Mouse (Mus musculus) heart, postnatal 0 days (tissue): ENCODE results near the gene Krtap5-1. TPM values are rescaled to one million over a fixed set of nuclear protein-coding genes. Genes with fewer than 3 reads are reported as not detected.
"Not testable (repeated sequence)": the region's sequence is repeated elsewhere in the genome, so short reads cannot be mapped to it uniquely, and the experiment has no call there.

Experiments
- ATAC-seq: fragments of 200-750 bp; cut with Nextera tagmentation; 2 replicates; pipeline ENCODE4 v1.8.0; 2017; ENCODE audit warnings: low read depth, moderate number of reproducible peaks, moderate library complexity; ENCODE audit not compliant: insufficient read depth
- DNase-seq: peaks from one replicate; pipeline ENCODE4 v3.0.0-alpha.2; 2016; ENCODE audit warnings: low spot score
- H3K27ac ChIP-seq: fragments of 300-500 bp; sonication (generic); 2 replicates; pipeline ENCODE4 v1.5.1; 2014; ENCODE audit warnings: low read depth, mild to moderate bottlenecking
- H3K27me3 ChIP-seq: fragments of 300-500 bp; sonication (generic); 2 replicates; pipeline ENCODE4 v1.6.1; 2014; ENCODE audit warnings: low read length, mixed read lengths; ENCODE audit not compliant: control insufficient read depth, insufficient read depth
- H3K36me3 ChIP-seq: fragments of 300-500 bp; sonication (generic); replicated peaks from 2 replicates; pipeline ENCODE4 v1.6.1; 2014; ENCODE audit warnings: low read length, mixed read lengths; ENCODE audit not compliant: control insufficient read depth, insufficient read depth
- H3K4me1 ChIP-seq: fragments of 300-500 bp; sonication (generic); 2 replicates; pipeline ENCODE4 v1.6.1; 2014; ENCODE audit warnings: antibody characterized with exemption; ENCODE audit not compliant: control insufficient read depth, insufficient read depth
- H3K4me2 ChIP-seq: fragments of 300-500 bp; sonication (generic); 2 replicates; pipeline ENCODE4 v1.6.1; 2014; ENCODE audit warnings: low read depth, mild to moderate bottlenecking, low read length, moderate library complexity
- H3K4me3 ChIP-seq: fragments of 300-500 bp; sonication (generic); 2 replicates; pipeline ENCODE4 v1.5.1; 2014; ENCODE audit warnings: low read depth, low read length
- H3K9ac ChIP-seq: fragments of 300-500 bp; sonication (generic); replicated peaks from 2 replicates; pipeline ENCODE4 v1.6.1; 2014; ENCODE audit warnings: low read depth, low read length, mixed read lengths
- H3K9me3 ChIP-seq: fragments of 300-500 bp; sonication (generic); replicated peaks from 2 replicates; pipeline ENCODE4 v1.6.1; 2016; ENCODE audit warnings: low read length; ENCODE audit not compliant: control insufficient read depth
- CTCF ChIP-seq: IDR thresholded peaks from 2 replicates; pipeline ENCODE4 v1.5.1; 2016; ENCODE audit warnings: antibody characterized with exemption, control low read depth, low read depth
- EP300 ChIP-seq: IDR thresholded peaks from 2 replicates; pipeline ENCODE4 v1.6.1; 2016; ENCODE audit warnings: antibody characterized with exemption, low read depth
- WGBS: fragments of 180-500 bp; shearing (Covaris S2); extraction: QIAGEN DNeasy Blood & Tissue Kit; methylation state at CpG from one replicate; pipeline ENCODE4 v1.1.7; 2014; 5-methylcytosine and 5-hydroxymethylcytosine counted together
- polyA plus RNA-seq: library from polyadenylated mRNA; unstranded; fragments of >200 nt; fragmentation: Nextera tagmentation; extraction: Ambion mirVana; gene quantifications from 2 replicates; pipeline ENCODE4 v1.2.1, GENCODE M21; 2015
- total RNA-seq: library from RNA; depleted of rRNA; stranded (reverse); fragments of >200 nt; gene quantifications from 2 replicates; pipeline ENCODE4 v1.2.3, GENCODE M21; 2014; ENCODE audit warnings: low replicate concordance

Krtap5-1 gene
- total and polyA plus RNA-seq, 2 experiments from 2014 or later, result not detected

DNA sequence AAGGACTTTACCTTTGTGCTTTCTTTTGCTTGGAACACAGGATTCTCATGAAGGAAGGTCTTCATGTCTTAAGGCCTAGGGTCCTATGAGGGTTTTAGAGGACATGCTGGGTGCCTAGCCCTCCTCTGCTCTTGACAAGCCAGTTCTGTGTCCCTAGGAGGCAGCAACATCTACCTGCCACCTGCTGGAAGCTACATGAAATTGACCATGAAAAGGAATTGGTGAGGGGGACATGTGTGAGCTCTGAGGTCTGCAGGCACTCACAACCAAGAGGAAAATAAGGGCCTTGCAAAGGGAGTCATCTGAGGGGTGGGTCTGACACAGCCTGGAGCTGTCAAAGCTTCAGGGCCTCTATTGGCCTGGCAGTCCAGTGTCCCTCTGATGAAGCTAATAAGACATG, 1.5 kb downstream of the Krtap5-1 start:
- ATAC-seq (no peak), DNase-seq (no peak)
- Histone ChIP-seq H3K4me2 (no peak overlapping the region), H3K9me3 (no peaks in the 10 kb centered on the region), H3K4me1 (0 out of 2 replicates have a peak, but pooled peaks cover 11% of the 10 kb centered on the region), H3K36me3 (no peaks in the 10 kb centered on the region), H3K9ac (no peak overlapping the region), H3K27ac (no peak overlapping the region), H3K27me3 (no peaks in the 10 kb centered on the region), H3K4me3 (no peak overlapping the region)
- TF ChIP-seq CTCF (peak; percentile 23; the same call in 1 of the 2 replicates), EP300 (no peak)

- peak; percentile 14 for DNase-seq
- H3K27me3 ChIP-seq, H3K36me3 ChIP-seq, H3K4me3 ChIP-seq, H3K4me2 ChIP-seq, H3K9me3 ChIP-seq, H3K9ac ChIP-seq, H3K27ac ChIP-seq: not testable (repeated sequence)
- H3K4me1 ChIP-seq, result 0 out of 2 replicates have a peak, but pooled peaks cover 11% of the 10 kb centered on the region
- WGBS, result 2% methylated on average over 2 of the region's 2 CpGs
- peak; percentile 52 for TF ChIP-seq CTCF
- 0 out of 2 replicates have a peak, but pooled peaks have one; percentile 20 for ATAC-seq
Measured at GRCm38 (mm10) chr7:142293851-142294250, 3.1 kb downstream of the Krtap5-1 start.

- H3K27me3 ChIP-seq, H3K27ac ChIP-seq, ATAC-seq, H3K4me3 ChIP-seq, H3K4me2 ChIP-seq, DNase-seq, H3K36me3 ChIP-seq, H3K4me1 ChIP-seq, H3K9me3 ChIP-seq, H3K9ac ChIP-seq: not testable (repeated sequence)
- WGBS, result 57% methylated on average over 9 of the region's 9 CpGs
Measured at GRCm38 (mm10) chr7:142285910-142286612, 10.9 kb downstream of the Krtap5-1 start.

DNA sequence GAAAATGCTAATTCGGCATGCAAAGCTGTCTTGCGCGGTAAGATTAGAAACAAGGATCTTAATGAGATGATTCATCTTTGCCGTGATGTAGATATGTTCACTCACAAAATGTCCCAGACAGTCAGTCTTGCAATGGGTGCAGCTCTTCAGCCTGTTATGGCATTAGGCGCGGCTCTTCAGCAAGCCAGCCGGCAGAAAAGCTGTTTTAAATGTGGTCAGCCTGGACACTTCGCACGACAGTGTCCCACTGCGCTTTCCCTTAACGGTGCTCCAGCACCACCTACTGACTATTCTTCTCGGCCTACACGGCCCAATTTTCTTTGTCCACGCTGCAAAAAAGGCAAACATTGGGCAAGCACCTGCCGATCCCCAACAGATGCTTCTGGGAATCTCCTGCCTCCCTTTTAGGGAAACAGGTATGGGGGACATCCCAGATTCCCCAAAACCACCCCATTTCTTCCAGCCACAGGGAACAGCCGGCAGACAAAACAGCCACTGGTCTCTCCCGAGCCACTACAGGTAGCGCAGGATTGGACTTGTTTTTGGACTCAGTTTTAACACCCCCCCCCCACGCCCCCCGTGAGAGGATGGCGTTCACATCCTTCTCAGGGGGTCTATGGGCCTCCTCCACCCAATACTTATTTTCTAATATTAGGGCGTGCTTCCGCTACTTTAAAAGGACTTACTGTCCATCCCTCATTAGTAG, 11.6 kb downstream of the Krtap5-1 start:
- Histone ChIP-seq H3K4me3 (peak overlapping the region; percentile 68), H3K27ac (peak overlapping the region; percentile 90), H3K4me2 (peak overlapping the region; percentile 96), H3K4me1 (no peaks in the 10 kb centered on the region), H3K9ac (0 out of 2 replicates have a peak overlapping the region, but pooled peaks have one; percentile 74), H3K27me3 (no peaks in the 10 kb centered on the region), H3K9me3 (no peaks in the 10 kb centered on the region), H3K36me3 (no peaks in the 10 kb centered on the region)
- TF ChIP-seq EP300 (no peak), CTCF (peak; percentile 57)
- WGBS, result 23% methylated on average over 23 of the region's 23 CpGs
- ATAC-seq (peak; percentile 77), DNase-seq (peak; percentile 59)

GRCm38 (mm10) chr7:142284615-142285080, 12.3 kb downstream of the Krtap5-1 start:
- under 1% methylated on average over 19 of the region's 19 CpGs for WGBS
- H3K4me3 ChIP-seq, result peak overlapping the region; percentile 68
- TF ChIP-seq CTCF (peak; percentile 79), EP300 (no peak)
- H3K9ac ChIP-seq, result peak overlapping the region; percentile 74
- H3K27ac ChIP-seq, result peak overlapping the region; percentile 90
- peak; percentile 90 for DNase-seq
- no peaks in the 10 kb centered on the region for H3K36me3 ChIP-seq
- H3K4me1 ChIP-seq, result no peaks in the 10 kb centered on the region
- peak overlapping the region; percentile 96 for H3K4me2 ChIP-seq
- no peaks in the 10 kb centered on the region for H3K9me3 ChIP-seq
- H3K27me3 ChIP-seq, result no peaks in the 10 kb centered on the region
- peak; percentile 84 for ATAC-seq
